Mouse (Mus musculus) hindbrain, embryonic 12.5 days (tissue): Measurements from ENCODE around the gene Atg14. TPM values are rescaled to one million over a fixed set of nuclear protein-coding genes. Genes with fewer than 3 reads are reported as not detected.

ENCODE experiments used
- ATAC-seq: fragments of 200-750 bp; cut with Nextera tagmentation; 2 replicates; pipeline ENCODE4 v1.8.0; 2017; ENCODE audit warnings: moderate TSS enrichment; ENCODE audit not compliant: low FRiP score
- H3K27ac ChIP-seq: fragments of 300-500 bp; sonication (generic); 2 replicates; pipeline ENCODE4 v1.5.1; 2016; ENCODE audit warnings: mild to moderate bottlenecking
- H3K27me3 ChIP-seq: fragments of 300-500 bp; sonication (generic); 2 replicates; pipeline ENCODE4 v1.6.1; 2016; ENCODE audit warnings: mild to moderate bottlenecking
- H3K36me3 ChIP-seq: fragments of 300-500 bp; sonication (generic); 2 replicates; pipeline ENCODE4 v1.6.1; 2016; ENCODE audit warnings: mild to moderate bottlenecking
- H3K4me1 ChIP-seq: fragments of 300-500 bp; sonication (generic); 2 replicates; pipeline ENCODE4 v1.6.1; 2016
- H3K4me2 ChIP-seq: fragments of 300-500 bp; sonication (generic); replicated peaks from 2 replicates; pipeline ENCODE4 v1.6.1; 2016; ENCODE audit warnings: mild to moderate bottlenecking
- H3K4me3 ChIP-seq: fragments of 300-500 bp; sonication (generic); 2 replicates; pipeline ENCODE4 v1.5.1; 2016; ENCODE audit warnings: mild to moderate bottlenecking
- H3K9ac ChIP-seq: fragments of 300-500 bp; sonication (generic); 2 replicates; pipeline ENCODE4 v1.6.1; 2016; ENCODE audit warnings: mild to moderate bottlenecking, moderate library complexity
- H3K9me3 ChIP-seq: fragments of 300-500 bp; sonication (generic); replicated peaks from 2 replicates; pipeline ENCODE4 v1.6.1; 2016; ENCODE audit warnings: mild to moderate bottlenecking
- WGBS: fragments of 180-500 bp; shearing (Covaris S2); methylation state at CpG from one replicate; pipeline ENCODE4 v1.1.7; 2016; 5-methylcytosine and 5-hydroxymethylcytosine counted together
- polyA plus RNA-seq: library from polyadenylated mRNA; unstranded; fragments of >200 nt; fragmentation: Nextera tagmentation; extraction: Ambion mirVana; gene quantifications from 2 replicates; pipeline ENCODE4 v1.2.1, GENCODE M21; 2016

Gene Atg14
- polyA plus RNA-seq, 1 experiment from 2014 or later, result 23.2 TPM

DNA sequence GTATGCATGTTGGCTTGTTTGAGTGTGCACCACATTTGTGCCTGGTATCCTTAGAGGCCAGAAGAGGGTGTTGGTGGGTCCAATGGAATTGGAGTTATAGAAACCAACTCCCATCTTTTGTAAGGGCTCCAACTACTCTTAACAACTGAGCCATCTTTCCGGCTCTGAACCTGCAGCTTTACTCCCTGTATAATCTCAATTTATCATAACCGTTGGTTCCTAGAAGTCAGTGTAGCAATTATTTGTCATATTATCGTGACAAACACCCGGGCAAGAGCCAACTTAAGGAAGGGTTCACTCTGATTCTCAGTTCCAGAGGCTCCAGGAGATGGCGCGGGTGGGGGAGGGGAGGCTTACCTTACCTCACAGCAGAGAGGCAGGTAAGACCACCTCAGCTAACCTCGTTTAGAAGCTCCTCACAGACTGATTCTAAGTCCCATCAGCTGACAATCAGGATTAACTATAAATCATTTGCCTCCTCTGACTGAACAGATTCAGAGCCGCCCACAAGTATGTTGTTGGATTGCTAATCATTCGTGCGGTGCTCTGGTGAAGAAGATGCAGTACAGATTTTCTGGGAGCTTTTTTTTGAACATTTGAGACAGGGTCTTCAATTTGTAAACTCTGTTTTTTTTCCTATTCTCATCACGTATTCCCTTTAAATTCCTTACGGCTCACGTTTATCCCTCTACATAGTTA lies 49.5 kb downstream of the Atg14 start:
- no peak for ATAC-seq
- H3K9me3 ChIP-seq, result no peaks in the 10 kb centered on the region
- H3K4me2 ChIP-seq, result no peak overlapping the region

DNA sequence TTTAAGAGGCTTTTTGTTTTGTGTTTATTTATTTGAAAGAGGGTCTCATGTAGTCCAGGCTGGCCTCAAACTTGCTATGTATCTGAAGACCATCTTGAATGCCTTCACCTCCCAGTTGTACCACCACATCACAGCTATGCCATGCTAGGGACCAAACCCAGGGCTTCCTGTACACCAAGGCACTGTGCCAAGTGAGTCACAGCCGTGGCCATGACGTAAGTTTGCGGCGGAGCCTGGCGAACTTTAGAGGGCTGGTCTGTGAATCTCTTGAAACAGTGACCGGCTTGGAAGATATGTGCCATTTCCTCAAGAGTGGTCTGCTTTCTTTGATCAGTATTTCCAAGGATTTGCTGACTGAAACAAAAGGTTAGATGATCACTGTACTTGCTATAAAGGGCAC lies 51.8 kb downstream of the Atg14 start:
- WGBS, result 94% methylated on average over 6 of the region's 6 CpGs
- H3K4me2 ChIP-seq, result no peak overlapping the region
- no peak overlapping the region for H3K9ac ChIP-seq
- H3K27me3 ChIP-seq, result no peaks in the 10 kb centered on the region
- H3K27ac ChIP-seq, result no peak overlapping the region
- no peak for ATAC-seq
- no peak overlapping the region for H3K4me3 ChIP-seq
- H3K36me3 ChIP-seq, result no peaks in the 10 kb centered on the region
- H3K4me1 ChIP-seq, result no peaks in the 10 kb centered on the region
- H3K9me3 ChIP-seq, result no peaks in the 10 kb centered on the region

More for the DNA sequence above, 49.5 kb downstream of the Atg14 start:
- Histone ChIP-seq H3K27ac (no peak overlapping the region), H3K27me3 (no peaks in the 10 kb centered on the region), H3K4me1 (no peaks in the 10 kb centered on the region), H3K4me3 (no peak overlapping the region), H3K36me3 (no peaks in the 10 kb centered on the region), H3K9ac (no peak overlapping the region)
- 89% methylated on average over 13 of the region's 13 CpGs for WGBS

DNA sequence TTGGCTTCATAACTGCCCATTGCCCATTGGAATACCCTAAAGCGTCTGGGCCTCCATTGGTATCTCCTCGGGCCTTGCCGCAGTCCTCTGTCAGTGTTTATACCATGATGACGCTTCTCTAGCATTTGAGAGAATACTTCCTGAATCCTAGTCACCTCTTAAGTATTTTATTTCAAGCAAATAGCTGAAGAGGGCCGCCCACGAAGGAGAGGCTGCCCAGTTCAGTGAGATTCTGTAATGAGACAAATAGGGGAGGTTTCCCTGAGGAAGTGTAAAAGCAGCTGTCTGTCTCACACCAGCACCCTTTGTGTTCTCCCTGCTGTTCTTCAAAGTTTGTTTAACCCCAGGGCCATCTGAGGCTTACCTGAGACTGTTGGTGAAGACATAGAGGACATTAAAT lies 53.7 kb downstream of the Atg14 start:
- H3K4me2 ChIP-seq, result no peak overlapping the region
- no peak for ATAC-seq
- WGBS, result 88% methylated on average over 6 of the region's 6 CpGs

DNA sequence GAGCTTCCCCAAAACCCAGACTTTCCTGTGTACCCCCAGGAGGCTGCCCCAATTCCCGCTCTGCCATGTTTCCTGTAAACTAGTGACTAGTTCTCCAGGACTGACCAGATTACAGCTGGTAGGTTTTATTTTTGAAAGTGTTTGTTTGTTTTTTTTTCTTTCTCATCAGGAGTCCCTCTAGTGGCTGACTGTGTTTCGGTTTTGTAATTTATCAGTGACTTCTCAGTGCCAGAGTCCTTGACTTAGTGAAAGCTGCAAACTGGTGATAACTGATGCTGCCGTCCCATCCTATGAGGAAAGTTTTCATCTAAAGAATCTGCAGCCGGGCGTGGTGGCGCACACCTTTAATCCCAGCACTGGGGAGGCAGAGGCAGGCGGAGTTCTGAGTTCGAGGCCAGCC lies 54.8 kb downstream of the Atg14 start:
- no peak overlapping the region for H3K4me3 ChIP-seq
- no peaks in the 10 kb centered on the region for H3K27me3 ChIP-seq
- H3K9ac ChIP-seq, result no peak overlapping the region
- H3K27ac ChIP-seq, result no peak overlapping the region
- H3K36me3 ChIP-seq, result no peaks in the 10 kb centered on the region
- no peaks in the 10 kb centered on the region for H3K4me1 ChIP-seq
- WGBS, result 89% methylated on average over 8 of the region's 8 CpGs
- H3K4me2 ChIP-seq, result no peak overlapping the region
- H3K9me3 ChIP-seq, result no peaks in the 10 kb centered on the region
- no peak for ATAC-seq

More for the DNA sequence above, 53.7 kb downstream of the Atg14 start:
- Histone ChIP-seq H3K27me3 (no peaks in the 10 kb centered on the region), H3K27ac (no peak overlapping the region), H3K9me3 (no peaks in the 10 kb centered on the region), H3K4me1 (no peaks in the 10 kb centered on the region), H3K36me3 (no peaks in the 10 kb centered on the region), H3K9ac (no peak overlapping the region), H3K4me3 (no peak overlapping the region)

DNA sequence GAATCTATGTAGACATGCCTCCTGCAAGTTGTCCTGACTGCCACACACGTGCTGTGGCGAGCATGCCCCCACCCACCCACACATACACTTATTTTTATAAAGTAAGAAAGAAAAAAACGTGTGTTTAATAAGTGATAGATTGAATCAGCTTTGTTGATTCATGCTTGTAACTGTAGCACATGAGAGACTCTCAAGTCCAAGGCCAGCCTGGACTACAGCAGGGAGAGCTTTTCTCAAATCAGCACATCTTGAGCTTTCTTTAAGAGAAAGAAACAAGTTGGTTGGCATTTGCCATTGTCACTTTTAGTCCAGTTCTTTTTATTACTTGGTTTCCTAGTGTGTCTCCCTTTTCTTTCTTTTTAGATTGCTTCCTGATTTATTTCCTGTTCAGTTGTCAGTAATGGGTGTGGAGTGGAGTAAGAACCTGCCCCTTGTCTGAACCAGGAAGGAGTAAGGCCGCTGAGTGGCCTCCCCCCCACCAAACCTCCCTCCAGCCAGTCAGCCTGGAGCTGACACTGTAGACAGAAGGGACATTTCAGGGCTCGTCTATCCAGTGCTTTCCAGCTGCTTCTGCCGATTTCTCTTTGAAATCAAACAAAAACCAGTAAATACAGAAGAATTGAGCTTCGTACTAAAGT lies 55.5 kb downstream of the Atg14 start:
- Histone ChIP-seq H3K27me3 (no peaks in the 10 kb centered on the region), H3K4me3 (no peak overlapping the region), H3K9ac (no peak overlapping the region), H3K9me3 (no peaks in the 10 kb centered on the region), H3K27ac (0 out of 2 replicates have a peak overlapping the region, but pooled peaks have one; percentile 44), H3K36me3 (no peaks in the 10 kb centered on the region), H3K4me2 (no peak overlapping the region), H3K4me1 (no peaks in the 10 kb centered on the region)
- ATAC-seq, result no peak
- 58% methylated on average over 7 of the region's 7 CpGs for WGBS

DNA sequence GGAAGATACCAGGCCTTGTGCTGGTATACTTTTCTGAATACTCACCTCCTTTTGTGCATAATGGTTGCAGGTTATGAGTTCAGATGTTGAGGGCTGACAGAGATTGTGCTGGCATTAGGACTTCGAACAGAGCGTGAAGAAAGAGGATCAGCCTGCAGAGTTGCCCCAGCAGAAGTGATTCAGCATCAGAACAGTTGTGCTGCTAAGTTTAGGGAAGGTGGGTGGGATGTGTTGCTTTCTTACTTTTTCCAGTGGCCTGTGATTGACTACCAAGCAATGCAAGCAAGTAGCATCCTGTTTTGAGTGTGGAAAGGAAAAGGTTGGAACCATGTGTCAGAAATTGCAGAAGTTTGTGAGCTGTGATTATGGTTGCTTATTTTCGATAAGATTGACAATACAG lies 56.8 kb downstream of the Atg14 start:
- Histone ChIP-seq H3K9me3 (no peaks in the 10 kb centered on the region), H3K9ac (no peak overlapping the region), H3K27ac (no peak overlapping the region), H3K36me3 (no peaks in the 10 kb centered on the region), H3K4me3 (no peak overlapping the region), H3K27me3 (no peaks in the 10 kb centered on the region), H3K4me1 (no peaks in the 10 kb centered on the region), H3K4me2 (no peak overlapping the region)
- no peak for ATAC-seq
- WGBS, result 98% methylated on average over 3 of the region's 3 CpGs

DNA sequence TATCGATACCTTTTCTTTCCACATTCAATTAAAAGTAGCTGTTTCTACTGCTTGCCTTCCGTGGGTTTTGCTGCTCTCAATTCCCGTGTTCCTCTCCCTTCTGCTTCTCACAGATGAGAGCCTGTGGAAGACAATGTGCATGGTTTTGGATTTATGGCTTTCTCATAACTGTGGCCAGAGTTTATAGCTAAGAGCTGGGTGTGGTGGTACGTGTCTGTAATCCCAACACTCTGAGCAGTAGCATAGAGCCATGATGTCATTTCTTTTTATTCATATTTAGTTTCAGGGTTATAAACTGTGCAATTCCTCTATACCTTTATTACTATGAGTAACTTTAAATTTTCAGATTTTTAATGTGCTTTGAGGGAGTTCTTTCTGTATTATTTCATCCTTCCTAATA lies 60.2 kb downstream of the Atg14 start:
- peaks cover 4% of the 10 kb centered on the region; the same call in 1 of the 2 replicates for H3K36me3 ChIP-seq
- no peak overlapping the region for H3K4me2 ChIP-seq
- H3K9ac ChIP-seq, result no peak overlapping the region
- no peak overlapping the region for H3K27ac ChIP-seq
- H3K27me3 ChIP-seq, result no peaks in the 10 kb centered on the region
- ATAC-seq, result no peak
- WGBS, result 94% methylated on average over 4 of the region's 4 CpGs
- H3K9me3 ChIP-seq, result no peaks in the 10 kb centered on the region
- H3K4me1 ChIP-seq, result no peaks in the 10 kb centered on the region
- no peak overlapping the region for H3K4me3 ChIP-seq

DNA sequence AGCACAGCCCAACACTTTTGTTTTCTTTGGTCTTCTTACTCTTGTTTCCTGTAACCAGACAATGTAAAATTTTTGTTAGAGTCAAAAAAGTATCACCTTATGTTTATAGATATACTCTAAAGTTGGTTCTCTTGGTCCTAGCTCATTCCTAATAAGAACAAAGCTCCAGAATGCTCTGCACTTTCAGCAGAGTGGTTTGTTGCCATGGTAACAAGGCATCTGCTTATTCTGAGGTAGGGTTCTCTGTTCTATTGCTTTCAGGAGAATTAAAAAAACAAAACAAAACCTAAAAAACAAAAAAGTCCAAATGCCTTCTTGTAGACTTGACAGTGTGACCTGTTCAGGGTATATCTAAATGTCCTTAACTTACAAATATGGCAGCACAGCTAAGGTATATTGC lies 62.4 kb downstream of the Atg14 start:
- Histone ChIP-seq H3K4me1 (no peaks in the 10 kb centered on the region), H3K4me2 (no peak overlapping the region), H3K27me3 (no peaks in the 10 kb centered on the region), H3K9ac (no peak overlapping the region), H3K27ac (no peak overlapping the region), H3K9me3 (no peaks in the 10 kb centered on the region), H3K4me3 (no peak overlapping the region), H3K36me3 (peaks cover 10% of the 10 kb centered on the region; the same call in 1 of the 2 replicates)
- no peak for ATAC-seq

DNA sequence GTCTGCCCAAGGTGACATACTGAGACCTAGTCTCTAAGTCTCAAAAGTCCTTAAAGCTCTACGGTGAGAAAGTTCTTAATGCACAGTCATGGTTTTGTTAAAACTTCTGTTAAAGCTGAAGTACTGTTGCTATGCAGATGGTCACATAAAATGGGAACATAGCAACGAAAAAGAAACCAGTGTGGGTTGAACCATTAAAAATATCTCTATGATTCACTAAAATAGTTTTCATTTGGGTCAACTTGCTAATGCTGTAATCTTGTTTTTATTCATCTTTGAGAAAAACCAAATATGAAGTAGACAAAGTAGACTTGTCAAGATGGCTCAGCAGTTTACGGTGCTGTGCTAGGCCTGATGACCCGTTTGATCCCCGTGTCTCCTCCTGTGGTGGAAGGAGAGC lies 63.8 kb downstream of the Atg14 start:
- Histone ChIP-seq H3K27me3 (no peaks in the 10 kb centered on the region), H3K36me3 (peaks cover 10% of the 10 kb centered on the region; the same call in 1 of the 2 replicates), H3K4me2 (no peak overlapping the region), H3K9me3 (no peaks in the 10 kb centered on the region), H3K27ac (no peak overlapping the region), H3K9ac (no peak overlapping the region), H3K4me1 (no peaks in the 10 kb centered on the region), H3K4me3 (no peak overlapping the region)
- ATAC-seq, result no peak
- WGBS, result 91% methylated on average over 5 of the region's 5 CpGs

DNA sequence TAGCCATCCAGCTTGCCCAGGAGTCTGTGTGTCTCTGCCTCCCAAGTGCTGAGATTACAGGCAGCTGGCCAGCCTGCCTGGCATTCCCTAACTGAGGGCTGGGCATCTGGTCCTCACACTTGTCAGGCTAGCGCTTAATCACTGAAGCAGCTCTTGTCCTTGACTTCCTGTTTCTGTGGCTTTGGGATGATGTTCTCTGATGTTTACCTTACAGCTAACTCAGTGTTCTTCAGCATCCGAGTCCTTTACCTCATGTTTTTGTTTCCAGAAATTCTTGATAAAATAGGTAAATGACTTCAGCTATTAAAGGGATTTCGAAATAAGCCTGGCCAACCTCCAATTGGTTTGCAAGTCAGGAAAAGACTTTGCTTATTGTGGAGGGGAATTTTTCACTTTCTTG lies 66.4 kb downstream of the Atg14 start:
- Histone ChIP-seq H3K9me3 (no peaks in the 10 kb centered on the region), H3K4me2 (no peak overlapping the region)

DNA sequence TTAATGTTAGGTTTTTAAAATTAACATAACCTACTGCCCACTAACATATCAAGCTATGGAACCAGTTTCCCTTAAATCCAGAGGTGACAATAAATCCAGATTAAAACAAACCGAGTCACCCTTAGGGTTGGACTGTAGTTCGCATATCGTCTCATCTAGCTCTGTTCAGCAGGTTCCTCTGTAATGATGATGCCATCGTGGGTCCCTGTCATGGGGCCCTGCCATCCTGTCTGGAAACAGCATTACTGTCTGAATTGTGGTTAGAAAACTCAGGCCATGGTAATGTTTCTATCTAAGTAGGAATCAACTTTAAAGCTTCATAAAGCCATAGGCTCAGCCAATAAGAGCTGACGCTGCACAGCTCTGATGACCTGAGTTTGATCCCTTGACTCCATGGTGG lies 71.8 kb downstream of the Atg14 start:
- Histone ChIP-seq H3K9ac (no peak overlapping the region), H3K4me3 (no peak overlapping the region), H3K36me3 (peaks cover under 1% of the 10 kb centered on the region; the same call in 1 of the 2 replicates), H3K4me1 (no peaks in the 10 kb centered on the region), H3K27me3 (no peaks in the 10 kb centered on the region), H3K27ac (no peak overlapping the region), H3K4me2 (no peak overlapping the region), H3K9me3 (no peaks in the 10 kb centered on the region)
- no peak for ATAC-seq
- WGBS, result 66% methylated on average over 5 of the region's 5 CpGs

More for the DNA sequence above, 66.4 kb downstream of the Atg14 start:
- Histone ChIP-seq H3K4me1 (no peaks in the 10 kb centered on the region), H3K9ac (no peak overlapping the region), H3K4me3 (no peak overlapping the region), H3K36me3 (peaks cover 10% of the 10 kb centered on the region; the same call in 1 of the 2 replicates), H3K27ac (no peak overlapping the region), H3K27me3 (no peaks in the 10 kb centered on the region)
- 95% methylated on average over 3 of the region's 3 CpGs for WGBS
- no peak for ATAC-seq

DNA sequence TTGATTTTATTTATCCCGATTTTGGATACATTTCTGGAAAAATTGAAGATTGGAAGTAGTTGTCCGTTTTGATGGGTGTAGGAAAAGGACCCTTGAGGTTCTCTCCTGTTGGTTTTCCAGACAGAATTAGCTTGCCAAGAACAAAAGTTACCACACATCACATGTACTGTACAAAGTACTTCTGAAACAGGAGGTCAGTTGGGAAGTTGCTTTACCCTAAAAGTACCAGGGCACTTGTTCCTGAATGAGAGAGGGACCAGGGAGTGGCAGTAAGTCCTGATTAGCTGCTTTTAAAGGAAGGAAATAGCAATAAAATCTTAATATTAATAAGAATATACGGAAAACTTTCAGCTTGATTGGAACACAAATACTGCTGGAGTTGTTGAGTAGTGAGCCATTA lies 73.3 kb downstream of the Atg14 start:
- H3K27ac ChIP-seq, result no peak overlapping the region
- H3K9ac ChIP-seq, result no peak overlapping the region
- no peaks in the 10 kb centered on the region for H3K27me3 ChIP-seq
- H3K4me3 ChIP-seq, result no peak overlapping the region
- WGBS, result 83% methylated on average over 3 of the region's 3 CpGs
- no peaks in the 10 kb centered on the region for H3K4me1 ChIP-seq
- H3K4me2 ChIP-seq, result no peak overlapping the region
- H3K9me3 ChIP-seq, result no peaks in the 10 kb centered on the region
- no peak for ATAC-seq
- H3K36me3 ChIP-seq, result peaks cover 5% of the 10 kb centered on the region; the same call in 1 of the 2 replicates

DNA sequence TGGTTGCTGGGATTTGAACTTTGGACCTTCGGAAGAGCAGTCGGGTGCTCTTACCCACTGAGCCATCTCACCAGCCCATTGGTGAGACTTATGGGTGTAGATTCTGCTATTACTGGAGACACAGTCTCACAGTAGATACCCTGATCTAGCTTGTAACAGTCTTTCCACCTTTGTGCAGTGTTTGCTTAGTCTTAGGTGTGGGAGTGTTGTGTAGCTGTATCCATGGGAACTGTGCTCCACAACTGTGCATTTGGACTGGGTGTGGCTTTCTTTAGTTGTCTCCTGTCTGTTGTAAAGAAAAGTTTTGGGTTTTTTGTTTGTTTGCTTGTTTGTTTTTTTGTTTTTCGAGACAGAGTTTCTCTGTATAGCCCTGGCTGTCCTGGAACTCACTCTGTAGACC lies 74.5 kb downstream of the Atg14 start:
- H3K9me3 ChIP-seq, result no peaks in the 10 kb centered on the region
- H3K27me3 ChIP-seq, result no peaks in the 10 kb centered on the region
- H3K27ac ChIP-seq, result no peak overlapping the region
- no peaks in the 10 kb centered on the region for H3K4me1 ChIP-seq
- no peak overlapping the region for H3K4me2 ChIP-seq
- ATAC-seq, result no peak
- 97% methylated on average over 3 of the region's 3 CpGs for WGBS
- H3K9ac ChIP-seq, result no peak overlapping the region
- peaks cover 5% of the 10 kb centered on the region; the same call in 1 of the 2 replicates for H3K36me3 ChIP-seq
- no peak overlapping the region for H3K4me3 ChIP-seq
